Mouse (Mus musculus): ENCODE measurements around the gene Hspg2.

- TF ChIP-seq CTCF (IDR thresholded peaks at IDR 0.05), result no peak
- TF ChIP-seq POLR2A (IDR thresholded peaks at IDR 0.05; ENCODE audit: insufficient read depth, low read depth, low read length), result no peak
Observed at GRCm38 (mm10) chr4:137479757-137480156, 11.2 kb downstream of the Hspg2 start.
